Mouse (Mus musculus) right cerebral cortex, postnatal 4 days (tissue): ENCODE measurements around the gene Gid4.

Source experiments
- DNase-seq: peaks from one replicate; pipeline ENCODE4 v3.0.0-alpha.2; 2022

Gid4 gene

DNA sequence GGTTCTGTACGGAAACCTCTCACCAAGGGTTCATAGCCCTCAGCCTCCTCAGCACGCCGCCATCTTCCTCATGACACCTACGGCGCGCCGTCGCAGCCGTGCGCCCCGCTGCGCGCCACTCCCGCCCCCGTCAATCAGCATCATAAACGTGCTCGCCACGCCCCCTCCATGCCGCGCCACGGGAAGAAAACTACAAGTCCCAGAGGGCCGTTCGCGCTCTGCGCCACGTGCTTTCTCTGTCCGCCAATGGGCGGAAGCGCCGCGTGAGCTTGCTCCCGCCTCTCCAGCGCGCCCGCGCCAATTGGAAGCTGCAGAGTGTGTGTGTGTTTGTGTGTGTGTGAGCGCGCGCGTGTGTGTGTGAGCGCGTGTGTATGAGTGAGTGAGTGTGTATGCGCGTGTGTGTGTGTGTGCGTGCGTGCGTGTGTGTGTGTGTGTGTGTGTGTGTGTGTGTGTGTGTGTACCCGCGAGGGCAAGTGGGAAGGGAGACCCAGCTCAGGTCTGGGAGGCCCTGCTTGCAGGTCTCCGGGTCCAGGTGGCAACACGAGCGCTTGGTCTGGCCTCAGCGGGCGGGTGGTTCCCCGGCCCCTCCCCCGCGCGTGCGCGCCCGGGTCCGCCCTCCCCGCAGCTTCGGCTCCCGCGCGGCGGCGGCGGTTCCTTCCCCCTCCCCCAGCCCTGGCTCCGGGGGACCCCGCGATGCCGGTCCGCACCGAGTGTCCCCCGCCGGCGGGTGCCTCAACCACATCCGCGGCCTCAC, at the start of gene Gid4:
Gene Gid4 (plus strand): TSS at position 183 of the 754 bp plus-strand sequence.
- DNase-seq = peak; percentile 98

DNA sequence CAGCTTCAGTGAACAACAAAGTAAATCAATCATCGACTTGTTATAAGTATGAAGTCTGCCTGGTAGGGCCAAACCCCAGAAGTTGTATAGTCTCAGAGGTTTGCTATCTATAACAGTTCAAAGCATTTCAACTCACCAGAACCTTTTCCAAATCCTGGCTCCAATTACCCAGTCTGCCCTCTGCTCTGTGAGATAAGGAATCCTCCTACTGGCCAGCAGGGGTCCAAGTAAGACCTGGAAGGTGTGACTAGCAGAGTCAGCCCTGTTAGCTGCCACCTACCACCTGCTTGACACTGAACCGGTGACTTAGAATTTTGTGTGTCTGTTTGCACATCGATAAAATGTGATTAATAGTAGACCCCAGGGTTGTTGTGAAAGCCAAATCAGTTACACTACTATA, 49.7 kb upstream of the Gid4 start:
- DNase-seq = no peak

DNA sequence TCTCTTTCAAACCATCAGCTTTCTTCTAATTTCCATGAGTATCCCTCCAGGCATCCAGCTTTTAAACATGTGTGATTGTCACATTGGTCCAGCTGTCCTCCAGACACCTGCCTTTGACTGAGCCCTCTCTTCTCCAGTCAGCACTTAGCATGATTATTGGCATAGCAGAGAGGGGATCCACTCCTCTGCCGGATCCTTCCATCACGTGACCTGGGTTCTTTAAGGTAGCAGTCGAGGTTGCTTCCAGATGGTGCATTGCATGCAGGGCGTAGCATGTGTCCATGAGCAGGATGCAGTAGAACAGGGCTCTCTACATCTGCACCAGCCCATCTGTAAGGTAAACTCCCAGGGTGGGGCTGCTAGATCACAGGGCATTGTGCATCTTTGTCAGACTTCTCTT, 48.0 kb upstream of the Gid4 start:
- no peak for DNase-seq

DNA sequence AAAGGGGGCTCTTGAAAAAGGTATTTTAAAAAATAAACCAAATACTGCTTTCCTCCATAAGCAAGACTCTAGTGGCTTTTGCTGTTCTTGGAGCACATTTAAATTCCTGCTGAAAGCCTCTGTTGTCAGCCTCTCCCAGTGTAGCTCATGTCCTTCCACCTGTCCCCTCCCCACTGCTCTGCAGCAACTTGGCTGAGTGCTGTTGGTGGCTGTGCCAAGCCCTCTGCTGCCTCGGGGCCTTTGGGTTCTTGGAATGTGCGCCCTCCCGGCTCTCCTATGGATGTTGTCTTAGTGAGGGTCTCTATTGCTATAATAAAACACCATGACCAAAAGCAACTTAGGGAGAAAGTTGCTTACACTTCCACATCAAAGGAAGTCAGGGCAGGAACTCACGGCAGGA, 47.5 kb upstream of the Gid4 start:
- DNase-seq = no peak

DNA sequence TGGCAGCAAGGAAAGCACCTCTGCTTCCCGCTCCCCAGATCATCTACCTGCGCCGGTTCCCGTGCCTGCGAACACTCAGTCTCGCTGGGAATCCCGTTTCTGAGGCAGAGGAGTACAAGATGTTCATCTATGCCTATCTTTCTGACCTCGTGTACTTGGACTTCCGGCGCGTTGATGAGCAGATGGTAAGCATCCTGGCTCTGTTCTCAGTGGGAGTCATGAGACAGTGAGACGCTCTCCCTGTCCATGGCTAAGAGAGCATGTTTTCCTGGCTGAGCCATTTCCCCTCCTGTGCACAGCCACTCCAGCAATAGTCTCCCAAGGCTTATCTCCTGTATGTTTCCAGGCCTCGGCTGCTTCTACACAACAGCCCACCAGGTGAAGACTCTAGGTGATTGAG, 46.5 kb upstream of the Gid4 start:
- no peak for DNase-seq

DNA sequence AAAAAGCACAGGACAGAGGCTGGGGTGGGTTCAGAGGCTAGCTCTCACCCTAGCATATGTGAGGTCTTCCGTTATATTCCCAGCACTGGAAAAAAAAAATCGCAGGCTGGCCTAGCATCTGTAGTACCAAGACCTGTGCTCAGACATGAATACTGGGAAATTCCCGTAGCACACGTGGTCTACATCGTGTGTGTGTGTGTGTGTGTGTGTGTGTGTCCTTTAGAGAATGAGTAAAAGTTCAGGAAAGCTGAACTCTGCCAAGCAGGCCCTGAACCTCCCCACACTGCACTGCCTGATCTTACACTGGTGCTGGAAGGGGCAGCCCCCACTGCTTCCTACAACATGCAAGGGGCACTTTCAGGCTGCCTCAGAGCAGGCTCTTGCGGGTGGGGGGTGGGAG, 42.5 kb upstream of the Gid4 start:
- no peak for DNase-seq

DNA sequence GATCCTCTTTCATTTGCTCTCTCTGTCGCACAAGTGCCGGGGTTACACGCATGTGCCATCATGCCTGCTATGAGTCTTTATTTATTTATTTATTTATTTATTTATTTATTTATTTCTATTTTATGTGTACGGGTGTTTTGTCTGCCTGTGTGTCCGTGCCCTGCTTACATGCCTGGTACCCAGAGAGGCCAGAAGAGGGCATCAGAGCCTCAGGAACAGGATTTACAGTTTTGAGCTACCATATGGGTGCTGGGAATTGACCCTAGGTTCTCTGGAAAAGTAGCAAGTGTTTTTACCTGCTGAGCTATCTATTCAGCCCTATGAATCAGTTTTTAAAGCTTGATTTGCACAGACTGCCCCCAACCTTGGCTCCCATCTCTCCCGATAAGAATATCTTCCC, 33.4 kb upstream of the Gid4 start:
- DNase-seq = no peak

DNA sequence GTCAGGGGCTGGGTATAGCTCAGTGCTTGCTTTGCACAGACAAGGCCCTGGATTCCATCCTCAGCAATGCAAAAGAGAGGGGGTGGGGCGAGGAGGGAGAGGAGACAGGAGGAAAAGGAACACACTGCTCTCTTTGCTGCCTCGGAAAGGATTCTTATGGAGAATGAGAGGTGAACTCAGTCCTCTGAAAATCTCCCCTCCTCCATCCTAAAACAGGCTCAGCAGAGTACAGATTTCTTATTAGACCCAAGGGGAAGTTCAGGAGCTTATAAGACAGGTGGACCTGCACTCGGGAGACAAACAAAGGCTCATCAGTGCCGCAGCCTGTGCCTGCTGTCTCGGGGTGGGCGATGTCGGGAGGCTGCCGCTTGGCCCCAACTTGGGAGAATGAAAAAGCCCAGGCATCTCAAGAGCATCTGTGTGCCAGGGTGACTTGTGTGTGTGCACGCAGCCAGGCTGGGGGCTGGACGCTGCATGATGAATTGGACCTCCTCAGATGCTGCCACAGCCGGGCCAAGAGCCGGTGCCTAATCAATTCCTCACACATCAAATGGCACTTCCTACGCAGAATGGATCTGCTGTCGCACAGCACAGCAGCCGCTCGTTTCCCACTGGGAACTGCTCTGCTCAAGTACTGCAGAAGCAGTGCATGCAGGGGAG, 32.1 kb upstream of the Gid4 start:
- DNase-seq = peak; percentile 52

DNA sequence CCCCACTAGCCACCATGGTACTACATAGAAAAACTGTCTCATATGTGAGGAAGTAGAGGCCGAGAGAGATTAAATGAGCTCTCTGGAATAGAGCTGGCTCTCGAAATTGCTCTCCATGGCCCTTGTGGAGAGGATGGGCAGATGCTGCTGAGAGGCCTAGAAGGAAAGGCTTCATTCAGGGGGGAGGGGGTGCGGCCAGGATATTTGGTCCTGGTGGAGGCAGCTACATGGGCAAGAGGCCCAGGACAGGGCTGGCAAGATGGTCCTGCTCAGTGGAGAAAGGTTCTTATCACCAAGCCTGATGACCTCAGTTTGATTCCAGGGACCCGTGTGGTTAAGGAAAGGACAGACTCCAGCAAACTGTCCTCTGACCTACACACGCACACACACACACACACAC, 31.0 kb upstream of the Gid4 start:
- no peak for DNase-seq

DNA sequence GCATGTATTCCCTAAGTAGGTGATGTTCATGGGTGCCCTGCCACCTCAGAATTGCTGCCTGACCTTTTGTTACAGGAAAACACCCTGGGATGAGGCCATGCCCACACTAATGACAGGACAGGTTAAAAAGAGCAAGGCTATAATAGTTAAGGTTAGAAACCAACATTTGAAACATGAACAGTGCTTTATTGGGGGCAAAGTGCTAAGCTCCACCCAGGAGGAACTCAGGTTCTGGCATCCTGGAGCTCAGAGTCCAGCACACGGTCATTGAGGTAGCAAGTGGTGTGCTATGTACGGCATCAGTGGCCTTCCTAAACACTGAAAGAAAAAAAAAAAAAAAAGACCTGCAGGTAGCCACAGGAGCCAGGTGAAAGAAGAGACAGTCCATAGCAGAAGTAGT, 29.0 kb upstream of the Gid4 start:
- DNase-seq = no peak

DNA sequence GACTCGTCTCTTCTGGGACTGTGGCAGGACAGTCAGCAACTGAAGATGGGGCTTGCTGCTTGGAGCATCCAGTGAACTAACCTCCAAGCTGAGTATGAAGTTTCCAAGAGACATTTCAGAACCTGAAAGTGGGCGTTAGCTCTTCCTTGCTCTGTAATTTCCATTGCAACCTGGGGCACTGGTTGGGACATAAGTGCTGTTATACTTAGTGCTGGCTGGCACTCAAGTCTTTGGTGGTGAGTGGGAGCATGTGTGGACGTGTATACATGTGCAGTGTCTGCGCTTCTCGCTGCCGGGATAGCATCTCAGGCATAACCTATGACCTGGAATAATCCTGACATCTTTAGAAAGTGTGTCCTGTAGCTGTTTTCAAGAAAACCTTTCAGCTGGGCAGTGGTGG, 25.6 kb upstream of the Gid4 start:
- DNase-seq = no peak

DNA sequence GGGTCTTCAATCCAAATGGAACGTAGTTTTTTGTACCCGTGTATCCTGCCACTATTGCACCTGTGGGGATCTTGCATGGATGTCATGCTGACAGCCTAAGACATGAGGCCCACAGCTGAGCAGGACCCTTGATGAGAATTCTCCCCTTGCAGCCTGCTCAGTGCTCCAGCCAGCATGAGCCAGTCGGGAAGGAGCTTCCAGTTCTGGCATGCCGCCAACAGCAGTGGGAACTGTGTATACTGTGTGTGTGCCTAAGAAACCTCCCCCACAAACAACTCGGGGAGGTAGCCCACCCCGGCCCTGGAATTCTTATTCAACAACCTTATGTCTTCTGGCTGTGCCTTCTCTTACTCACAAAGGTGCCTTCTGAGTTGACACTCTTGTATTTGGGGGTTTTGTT, 20.4 kb upstream of the Gid4 start:
- peak; percentile 55 for DNase-seq

DNA sequence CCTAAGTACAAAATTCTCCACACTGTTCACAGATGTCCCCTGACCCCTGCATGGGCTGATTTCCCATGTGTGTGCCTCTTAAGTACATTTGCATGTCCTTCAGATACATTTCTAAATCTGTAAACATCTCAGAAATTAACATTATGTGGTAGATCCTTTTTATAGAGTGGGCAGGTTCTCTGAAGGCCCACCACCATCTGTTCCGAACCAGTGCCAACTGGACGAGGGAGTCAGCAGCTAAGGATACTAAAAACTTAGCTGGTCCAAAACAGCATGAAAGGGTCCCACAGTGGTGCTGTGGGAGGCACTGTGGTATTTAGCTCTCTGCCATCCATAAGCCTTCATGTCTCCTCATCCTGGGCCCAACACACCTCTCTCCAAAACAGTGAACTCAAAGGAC, 19.8 kb upstream of the Gid4 start:
- no peak for DNase-seq

DNA sequence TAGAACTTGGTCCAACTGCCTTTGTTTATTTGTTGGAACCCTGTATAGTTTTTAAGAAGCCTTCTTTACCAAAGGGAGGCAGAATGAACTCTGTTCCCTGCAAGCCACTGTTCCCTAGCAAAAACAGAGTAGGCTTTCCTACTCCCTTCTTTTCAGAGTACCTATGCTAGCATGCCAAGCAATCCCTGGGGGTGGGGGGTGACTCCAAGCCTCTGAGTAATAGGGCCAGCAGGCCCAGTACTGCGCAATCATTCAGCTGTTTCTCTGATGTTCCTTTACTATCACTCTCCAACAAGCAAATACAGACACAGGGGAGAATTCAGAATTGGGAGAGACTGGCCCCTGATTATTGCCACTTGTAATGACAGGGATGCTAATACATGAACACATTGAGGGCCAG, 10.3 kb upstream of the Gid4 start:
- no peak for DNase-seq

DNA sequence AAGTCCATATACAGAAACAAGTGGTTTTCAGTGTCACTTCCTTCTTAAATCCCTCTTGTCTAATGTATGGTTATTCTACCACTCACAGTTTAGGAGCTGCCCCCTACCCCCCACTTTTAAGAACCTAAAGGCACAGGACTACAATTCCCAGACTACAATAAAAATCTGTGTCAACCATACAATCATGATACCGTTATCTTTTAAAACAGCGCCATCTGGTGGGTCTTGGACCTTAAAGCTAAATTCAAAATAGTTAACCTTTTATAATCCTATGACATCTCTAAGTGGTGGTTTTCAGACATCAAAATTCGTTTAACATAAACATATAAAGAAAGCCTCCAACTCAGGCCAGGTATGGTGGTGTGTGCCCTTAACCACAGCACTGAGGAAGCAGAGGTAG, 4.8 kb upstream of the Gid4 start:
- DNase-seq = peak; percentile 81

DNA sequence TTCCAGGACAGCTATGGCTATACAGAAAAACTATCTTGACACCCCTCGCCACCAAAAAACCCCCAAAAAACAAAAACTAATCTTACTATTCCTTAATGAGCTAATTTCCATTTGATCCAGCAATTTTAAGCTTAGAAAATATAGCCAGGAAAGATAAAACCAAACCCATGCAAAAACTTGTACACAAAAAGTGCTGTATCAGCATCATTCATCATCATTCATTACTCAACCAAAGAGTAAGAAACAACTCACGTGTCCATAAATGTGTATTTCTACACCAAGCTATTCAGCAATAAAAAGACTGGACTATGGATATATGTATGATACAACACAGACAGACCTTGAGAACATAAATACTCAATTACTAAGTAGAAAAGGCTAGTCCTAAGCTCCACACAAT, 4.0 kb upstream of the Gid4 start:
- DNase-seq = no peak

DNA sequence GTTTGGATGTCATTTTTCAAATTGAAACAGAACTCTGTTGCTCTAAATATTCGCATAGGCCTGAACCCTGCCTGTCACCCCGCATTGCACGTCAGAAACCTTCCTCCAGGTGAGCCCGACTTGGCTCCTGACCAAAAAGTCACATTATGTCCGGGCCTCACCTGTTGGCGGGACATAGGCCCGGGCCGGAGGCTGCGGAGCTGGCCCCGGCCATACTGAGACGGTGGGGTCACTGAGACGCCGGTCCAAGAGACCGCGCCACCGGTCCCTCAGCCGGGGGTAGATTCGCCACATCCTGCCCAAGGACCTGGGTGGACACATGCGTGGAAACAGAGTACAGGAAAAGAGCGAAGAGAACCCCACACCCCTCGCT, 369 bp upstream of the Gid4 start:
- DNase-seq = no peak

DNA sequence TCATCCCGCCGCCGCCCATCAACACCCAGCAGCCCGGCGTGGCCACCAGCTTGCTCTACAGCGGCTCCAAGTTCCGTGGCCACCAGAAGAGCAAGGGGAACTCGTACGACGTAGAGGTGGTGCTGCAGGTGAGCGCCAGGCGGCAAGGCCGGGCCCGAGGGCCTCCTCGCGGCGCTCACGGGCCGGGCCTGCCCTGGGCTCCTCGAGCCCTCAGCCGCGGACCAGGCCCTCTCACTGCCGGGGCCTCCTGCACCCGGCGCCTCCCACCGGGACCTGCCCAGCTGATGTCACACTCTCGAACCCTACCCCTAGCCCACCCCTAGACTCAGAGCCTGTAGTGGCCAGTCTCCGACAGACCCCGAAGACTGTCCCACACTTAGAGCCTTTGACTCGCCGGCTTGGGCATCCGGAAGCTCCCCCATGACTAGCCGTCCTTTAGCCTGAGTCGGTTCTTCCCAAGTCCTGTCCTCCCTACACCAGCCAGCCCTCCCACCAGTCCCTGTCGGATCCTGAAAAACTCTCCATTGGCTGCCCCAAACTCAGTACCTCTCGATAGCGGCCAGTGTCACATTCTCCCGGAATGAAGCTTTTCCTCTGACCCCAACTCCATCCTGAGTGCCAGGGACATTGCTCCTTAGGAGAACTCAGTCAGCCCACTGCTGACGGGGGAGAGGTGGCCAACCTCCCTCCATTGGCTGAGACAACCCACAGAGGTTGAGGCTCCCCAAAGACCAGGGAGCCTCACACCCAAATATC, 950 bp downstream of the Gid4 start, which contains the start of gene Atpaf2:
Gene Atpaf2 (minus strand): TSS at position 741 of the 756 bp plus-strand sequence.
- DNase-seq = peak; percentile 30

DNA sequence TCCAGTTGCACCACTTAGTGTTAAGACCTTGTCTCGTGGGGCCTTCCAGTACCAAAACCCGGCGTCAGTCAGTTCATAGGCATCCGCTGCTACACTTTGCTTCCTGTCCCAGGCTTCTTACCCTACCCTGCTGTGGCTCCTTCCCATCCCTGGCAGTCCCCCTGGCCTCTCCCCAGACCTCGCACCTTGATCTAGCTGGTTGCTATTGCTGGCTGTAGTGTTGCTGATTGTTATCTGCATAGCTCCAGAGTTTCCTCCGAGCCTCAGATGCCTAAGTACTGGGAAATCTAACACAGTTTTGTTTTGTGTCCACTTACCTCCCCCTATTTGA, 1.5 kb downstream of the Gid4 start:
- no peak for DNase-seq

DNA sequence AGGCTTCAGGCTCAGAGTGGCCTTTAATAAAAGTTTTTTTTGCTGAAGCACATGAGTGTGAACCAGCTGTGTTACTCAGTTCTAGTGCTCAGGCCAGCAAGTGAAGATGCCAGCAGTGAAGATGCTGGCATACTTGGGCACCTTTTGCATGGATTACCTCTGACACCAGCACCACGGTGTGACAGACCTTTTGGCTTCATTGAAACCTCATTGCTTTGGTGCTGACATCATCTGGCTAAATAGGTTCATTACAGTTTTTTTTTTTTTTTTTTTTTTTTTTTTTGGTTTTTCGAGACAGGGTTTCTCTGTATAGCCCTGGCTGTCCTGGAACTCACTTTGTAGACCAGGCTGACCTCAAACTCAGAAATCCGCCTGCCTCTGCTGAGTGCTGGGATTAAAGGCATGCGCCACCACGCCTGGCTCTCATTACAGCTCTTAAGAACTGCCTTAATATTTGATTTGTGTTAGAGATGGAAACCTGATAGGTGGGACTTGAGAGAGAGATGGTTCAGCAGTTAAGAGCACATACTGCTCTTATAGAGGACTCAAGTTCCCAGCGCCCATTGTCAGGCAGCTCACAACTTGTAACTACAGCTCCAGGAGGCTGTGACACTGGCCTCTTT, 5.2 kb downstream of the Gid4 start:
- DNase-seq = no peak

DNA sequence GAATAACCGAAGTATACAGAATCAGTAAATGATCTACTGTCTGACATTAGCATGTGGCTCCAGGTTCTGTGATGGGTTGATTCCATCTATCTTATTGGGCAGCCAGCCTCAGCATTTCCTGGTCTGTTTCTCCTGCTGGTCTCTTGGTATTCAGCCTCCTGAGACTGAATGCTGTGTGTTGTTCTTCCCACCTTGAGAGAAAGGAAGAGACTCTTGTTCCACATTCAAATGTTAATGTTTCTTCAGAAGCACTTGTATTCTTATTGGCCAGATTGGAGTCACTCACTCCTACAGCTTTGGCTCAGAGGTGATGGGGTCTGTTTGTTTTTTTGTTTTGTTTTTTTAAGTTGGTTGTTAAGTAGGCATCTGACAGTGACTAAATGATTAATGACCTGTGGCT, 6.1 kb downstream of the Gid4 start:
- no peak for DNase-seq

DNA sequence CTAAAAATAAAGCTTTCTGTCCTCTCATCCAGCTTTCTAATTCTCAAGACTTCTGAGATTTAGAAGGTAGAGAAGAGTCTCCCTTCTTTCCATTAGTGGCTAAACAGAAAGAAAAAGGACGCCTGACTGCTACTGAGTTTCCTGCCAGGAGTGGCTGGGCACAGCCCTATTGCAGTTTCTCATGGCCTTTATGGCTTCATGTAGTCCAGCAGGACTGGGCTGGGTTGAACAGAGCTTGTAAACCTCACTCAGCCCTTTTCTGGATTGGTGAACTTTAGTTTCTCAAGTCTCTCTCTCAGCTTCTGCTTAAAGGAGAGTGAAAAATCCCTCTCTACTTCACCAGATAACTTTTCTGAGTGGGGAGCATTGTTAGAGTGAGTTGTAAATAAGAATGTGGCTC, 9.5 kb downstream of the Gid4 start:
- no peak for DNase-seq

DNA sequence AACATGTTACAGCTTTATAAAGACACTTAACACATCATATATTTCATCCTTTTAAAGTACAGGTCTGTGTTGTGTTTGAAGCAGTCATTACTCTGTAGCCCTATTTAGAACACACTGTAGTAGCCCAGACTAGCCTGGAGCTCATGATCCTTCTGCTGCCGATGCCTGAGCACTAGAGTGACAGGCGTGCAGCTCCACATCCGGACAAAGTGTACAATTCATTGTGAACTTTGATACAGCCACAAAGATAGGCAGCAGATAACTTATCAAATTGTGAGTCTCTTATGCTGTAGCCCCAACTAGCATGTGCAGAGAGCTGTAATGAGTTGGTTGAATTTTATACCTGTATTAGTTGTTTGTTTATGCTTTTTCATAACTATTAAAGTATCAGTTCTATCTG, 10.7 kb downstream of the Gid4 start:
- DNase-seq = no peak

DNA sequence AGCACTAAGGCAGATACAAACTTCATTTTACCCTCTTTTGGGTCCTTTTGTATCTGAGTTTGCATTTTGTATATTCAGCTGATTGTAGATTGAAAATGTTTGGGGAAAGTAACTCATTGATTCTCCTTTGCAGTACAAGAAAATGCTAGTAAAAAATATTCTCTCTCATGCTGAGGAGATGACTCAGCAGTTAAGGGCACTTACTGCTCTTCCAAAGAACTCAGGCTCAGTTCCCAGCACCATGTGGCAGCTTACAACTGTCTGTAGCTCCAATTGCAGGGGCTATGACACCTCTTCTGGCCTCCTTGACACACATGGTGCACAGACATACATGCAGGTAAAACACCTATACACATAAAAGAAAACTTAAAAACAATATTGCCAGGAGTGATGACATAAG, 16.6 kb downstream of the Gid4 start:
- DNase-seq = no peak
